Mouse (Mus musculus) heart, embryonic 14.5 days (tissue): ENCODE results near the gene Selenof. TPM values are rescaled to one million over a fixed set of nuclear protein-coding genes. Genes with fewer than 3 reads are reported as not detected.

Experiments
- ATAC-seq: fragments of 200-750 bp; cut with Nextera tagmentation; 2 replicates; pipeline ENCODE4 v1.8.0; 2017; ENCODE audit warnings: low read depth, moderate TSS enrichment; ENCODE audit not compliant: insufficient number of reproducible peaks, insufficient read depth, low FRiP score
- H3K27ac ChIP-seq, 2 experiments: fragments of 200-500 bp in 1 of 2; fragments of 300-500 bp in 1 of 2; sonication (generic) in 1 of 2; replicated peaks in 1 of 2; 2 replicates each; pipeline ENCODE4 v1.5.1; 2012 to 2014; ENCODE audit warnings: low read depth in 2 of 2, low read length in 2 of 2, control low read depth in 1 of 2, mild to moderate bottlenecking in 1 of 2, mixed read lengths in 1 of 2; ENCODE audit not compliant: control insufficient read depth in 1 of 2, insufficient read depth in 1 of 2
- H3K27me3 ChIP-seq: fragments of 300-500 bp; sonication (generic); 2 replicates; pipeline ENCODE4 v1.6.1; 2014; ENCODE audit warnings: mild to moderate bottlenecking, low read length, control low read depth; ENCODE audit not compliant: control insufficient read depth, insufficient read depth
- H3K36me3 ChIP-seq: fragments of 300-500 bp; sonication (generic); 2 replicates; pipeline ENCODE4 v1.6.1; 2014; ENCODE audit warnings: mild to moderate bottlenecking, control low read depth, low read length, mixed read lengths; ENCODE audit not compliant: control insufficient read depth, insufficient read depth
- H3K4me1 ChIP-seq, 2 experiments: fragments of 200-500 bp in 1 of 2; fragments of 300-500 bp in 1 of 2; sonication (generic) in 1 of 2; 2 replicates each; pipeline ENCODE4 v1.6.1; 2012 to 2014; ENCODE audit warnings: low read length in 2 of 2, control low read depth in 1 of 2, mixed read lengths in 1 of 2; ENCODE audit not compliant: control insufficient read depth in 2 of 2, insufficient read depth in 2 of 2
- H3K4me2 ChIP-seq: fragments of 300-500 bp; sonication (generic); 2 replicates; pipeline ENCODE4 v1.6.1; 2014; ENCODE audit warnings: mild to moderate bottlenecking, low read length
- H3K4me3 ChIP-seq, 2 experiments: fragments of 200-500 bp in 1 of 2; fragments of 300-500 bp in 1 of 2; sonication (generic) in 1 of 2; 2 replicates each; pipeline ENCODE4 v1.5.1; 2012 to 2014; ENCODE audit warnings: low read length in 2 of 2, mild to moderate bottlenecking in 2 of 2, control low read depth in 1 of 2, low read depth in 1 of 2, moderate library complexity in 1 of 2; ENCODE audit not compliant: control insufficient read depth in 1 of 2, insufficient read depth in 1 of 2
- H3K9ac ChIP-seq: fragments of 300-500 bp; sonication (generic); 2 replicates; pipeline ENCODE4 v1.6.1; 2014; ENCODE audit warnings: mild to moderate bottlenecking, low read length
- H3K9me3 ChIP-seq: fragments of 300-500 bp; sonication (generic); 2 replicates; pipeline ENCODE4 v1.6.1; 2016; ENCODE audit warnings: low read length, control low read depth; ENCODE audit not compliant: control insufficient read depth
- WGBS: fragments of 180-500 bp; shearing (Covaris S2); extraction: QIAGEN DNeasy Blood & Tissue Kit; methylation state at CpG from one replicate; pipeline ENCODE4 v1.1.7; 2014; 5-methylcytosine and 5-hydroxymethylcytosine counted together
- polyA plus RNA-seq: library from polyadenylated mRNA; unstranded; fragments of >200 nt; fragmentation: Nextera tagmentation; extraction: Ambion mirVana; gene quantifications from 2 replicates; pipeline ENCODE4 v1.2.1, GENCODE M21; 2014

Gene Selenof
- polyA plus RNA-seq, 1 experiment from 2014 or later = 384 TPM

- no peak overlapping the region for H3K27ac ChIP-seq
- H3K36me3 ChIP-seq = peaks cover 56% of the 10 kb centered on the region
- no peak overlapping the region for H3K4me2 ChIP-seq
- peaks cover 15 to 42% of the 10 kb centered on the region in 2 experiments for H3K4me1 ChIP-seq
- no peak for ATAC-seq
- WGBS = 84% methylated on average over 4 of the region's 4 CpGs
- no peaks in the 10 kb centered on the region for H3K27me3 ChIP-seq
- no peak overlapping the region for H3K4me3 ChIP-seq
- H3K9ac ChIP-seq = no peak overlapping the region
- no peaks in the 10 kb centered on the region for H3K9me3 ChIP-seq
These were observed 8.8 kb downstream of the Selenof start for GRCm38 (mm10) chr3:144578921-144579320.

DNA sequence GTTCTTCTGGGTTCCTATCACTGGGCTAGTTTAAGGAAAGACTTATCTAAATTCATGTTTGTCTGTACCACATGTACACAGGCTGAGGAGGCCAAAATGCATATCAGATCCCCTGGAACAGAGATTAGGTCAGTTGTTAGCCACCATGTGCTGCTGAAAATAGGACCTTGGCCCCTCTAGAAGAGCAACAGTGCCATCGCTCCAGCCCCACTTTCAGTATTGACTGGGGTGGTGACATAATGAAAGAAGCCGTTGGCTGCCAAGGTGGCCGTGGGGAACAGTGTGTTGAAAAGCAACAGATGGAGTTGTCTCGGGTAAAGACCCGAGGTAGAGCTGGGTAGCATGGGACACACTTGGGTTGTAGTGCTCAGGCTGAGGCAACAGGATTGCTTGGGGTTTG is 9.7 kb downstream of the Selenof start:
- peak overlapping the region in 1 of 2 experiments; percentile 33; a peak in 1 of 4 replicates for H3K27ac ChIP-seq

GRCm38 (mm10) chr3:144580281-144580680 is 10.2 kb downstream of the Selenof start:
- no peaks in the 10 kb centered on the region for H3K27me3 ChIP-seq
- no peak for ATAC-seq
- H3K36me3 ChIP-seq = peaks cover 48% of the 10 kb centered on the region
- 0 out of 4 replicates have a peak overlapping the region, but pooled peaks of 1 of the 2 experiments have one; percentile 33 for H3K27ac ChIP-seq
- no peak overlapping the region for H3K4me2 ChIP-seq
- H3K9me3 ChIP-seq = no peaks in the 10 kb centered on the region
- H3K4me3 ChIP-seq = no peak overlapping the region
- no peak overlapping the region for H3K9ac ChIP-seq
- 74% methylated on average over 7 of the region's 7 CpGs for WGBS
- peaks cover 12 to 47% of the 10 kb centered on the region in 2 experiments for H3K4me1 ChIP-seq

More for the DNA sequence above, 9.7 kb downstream of the Selenof start:
- H3K9ac ChIP-seq = no peak overlapping the region
- no peaks in the 10 kb centered on the region for H3K27me3 ChIP-seq
- H3K36me3 ChIP-seq = peaks cover 51% of the 10 kb centered on the region
- ATAC-seq = no peak
- H3K4me3 ChIP-seq = no peak overlapping the region
- no peaks in the 10 kb centered on the region for H3K9me3 ChIP-seq
- H3K4me2 ChIP-seq = peak overlapping the region; percentile 16; the same call in 1 of the 2 replicates
- H3K4me1 ChIP-seq = peaks cover 12 to 44% of the 10 kb centered on the region in 2 experiments
- 35% methylated on average over 5 of the region's 5 CpGs for WGBS

DNA sequence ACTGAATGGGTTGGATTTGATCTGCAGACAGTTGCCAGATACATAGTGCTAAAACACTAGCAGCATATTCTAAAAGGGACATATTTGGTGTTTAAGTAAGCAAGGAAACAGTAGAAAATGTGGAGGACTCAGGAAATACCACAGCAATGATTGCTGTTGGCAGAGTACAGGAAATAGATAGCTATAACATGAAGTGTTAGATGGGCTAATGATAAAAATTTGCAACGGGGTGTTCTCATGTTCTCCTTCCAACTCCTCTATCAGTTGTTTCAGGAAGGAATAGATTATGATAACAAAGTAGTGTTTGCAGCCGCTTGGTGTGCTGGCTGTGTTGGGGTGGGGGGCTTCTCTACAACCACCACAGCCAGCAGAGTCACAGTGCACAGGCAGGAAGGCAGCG is 11.7 kb downstream of the Selenof start:
- 34% methylated on average over 3 of the region's 3 CpGs for WGBS
- H3K27me3 ChIP-seq = no peaks in the 10 kb centered on the region
- 0 out of 2 replicates have a peak overlapping the region, but pooled peaks have one; percentile 1 for H3K4me2 ChIP-seq
- H3K9me3 ChIP-seq = no peaks in the 10 kb centered on the region
- H3K4me1 ChIP-seq = peaks cover 16 to 62% of the 10 kb centered on the region in 2 experiments
- H3K27ac ChIP-seq = no peak overlapping the region
- H3K36me3 ChIP-seq = peaks cover 43% of the 10 kb centered on the region
- H3K4me3 ChIP-seq = no peak overlapping the region
- ATAC-seq = no peak
- H3K9ac ChIP-seq = no peak overlapping the region

DNA sequence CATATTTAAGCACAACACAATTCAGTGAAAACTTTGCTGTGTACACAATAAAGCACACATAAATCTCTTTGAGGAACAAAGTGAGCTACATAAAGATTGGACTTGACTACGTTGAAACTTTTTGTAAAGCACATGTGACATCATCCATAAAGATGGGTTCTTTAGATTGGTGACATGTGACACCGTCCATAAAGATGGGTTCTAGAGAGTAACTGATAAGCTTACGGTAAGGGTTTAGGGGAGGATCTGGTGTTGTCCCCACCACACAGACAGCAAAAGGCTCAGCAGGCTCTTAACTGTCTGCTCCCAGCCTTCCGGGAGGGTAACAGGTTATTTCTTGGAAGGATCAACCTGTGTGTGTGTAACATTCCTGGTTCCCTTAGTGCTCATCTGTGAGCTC is 12.2 kb downstream of the Selenof start:
- WGBS = 53% methylated on average over 4 of the region's 4 CpGs
- ATAC-seq = no peak
- H3K27ac ChIP-seq = no peak overlapping the region
- no peak overlapping the region for H3K4me3 ChIP-seq
- no peaks in the 10 kb centered on the region for H3K27me3 ChIP-seq
- H3K4me2 ChIP-seq = no peak overlapping the region
- H3K9me3 ChIP-seq = no peaks in the 10 kb centered on the region
- H3K4me1 ChIP-seq = peaks cover 16 to 62% of the 10 kb centered on the region in 2 experiments
- peaks cover 46% of the 10 kb centered on the region for H3K36me3 ChIP-seq
- no peak overlapping the region for H3K9ac ChIP-seq

GRCm38 (mm10) chr3:144583789-144584188 is 13.7 kb downstream of the Selenof start:
- H3K4me1 ChIP-seq = peaks cover 16 to 61% of the 10 kb centered on the region in 2 experiments
- peak overlapping the region in 1 of 2 experiments; percentile 75; a peak in 1 of 4 replicates for H3K27ac ChIP-seq
- ATAC-seq = no peak

DNA sequence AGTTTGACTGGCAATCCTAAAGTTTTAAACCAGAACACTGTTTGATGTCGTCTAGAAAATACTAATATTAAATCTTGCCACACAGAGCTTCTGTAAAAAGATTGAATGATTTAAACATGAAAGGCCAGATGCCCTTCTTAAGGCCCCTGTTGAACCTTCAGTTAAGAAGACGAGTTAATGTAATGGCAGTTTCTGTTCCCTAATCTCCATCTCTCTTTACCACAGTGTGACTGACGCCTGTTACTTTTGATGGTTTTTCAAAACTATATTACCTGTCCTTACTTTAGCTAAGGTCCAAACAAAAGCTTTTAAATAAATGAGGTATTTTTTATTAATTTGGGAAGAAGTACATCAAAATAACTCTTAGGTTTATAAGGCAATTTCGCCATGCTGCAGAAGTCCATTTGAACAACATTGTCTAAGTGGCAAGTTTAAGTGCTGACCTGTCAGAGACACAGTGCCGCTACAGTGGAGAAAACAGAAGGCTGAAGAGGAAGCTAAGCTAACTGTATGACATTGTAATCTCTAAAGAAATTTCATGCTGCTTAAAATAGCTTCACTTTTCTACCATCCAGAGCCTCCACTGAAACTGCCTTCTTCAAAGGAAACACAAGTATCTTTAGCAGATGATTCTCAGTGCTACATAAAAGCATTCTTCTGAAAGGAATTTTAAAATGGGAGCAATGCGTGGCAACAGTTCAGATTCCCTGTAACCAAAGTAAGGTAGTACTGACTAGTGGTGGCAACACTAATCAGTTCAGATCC is 14.9 kb downstream of the Selenof start:
- H3K27ac ChIP-seq = peak overlapping the region; percentile 75 to 78

More at GRCm38 (mm10) chr3:144583789-144584188, 13.7 kb downstream of the Selenof start:
- H3K4me2 ChIP-seq = no peak overlapping the region
- 64% methylated on average over 5 of the region's 5 CpGs for WGBS
- peaks cover 34% of the 10 kb centered on the region for H3K36me3 ChIP-seq
- H3K4me3 ChIP-seq = no peak overlapping the region
- H3K27me3 ChIP-seq = no peaks in the 10 kb centered on the region
- H3K9ac ChIP-seq = no peak overlapping the region
- H3K9me3 ChIP-seq = no peaks in the 10 kb centered on the region

More for the DNA sequence above, 14.9 kb downstream of the Selenof start:
- ATAC-seq = no peak
- H3K9ac ChIP-seq = no peak overlapping the region; the same call in 1 of the 2 replicates
- H3K4me3 ChIP-seq = no peak overlapping the region
- H3K36me3 ChIP-seq = peaks cover 22% of the 10 kb centered on the region
- 33% methylated on average over 6 of the region's 6 CpGs for WGBS
- H3K4me1 ChIP-seq = peaks cover 11 to 53% of the 10 kb centered on the region in 2 experiments
- H3K4me2 ChIP-seq = peak overlapping the region; percentile 47
- H3K27me3 ChIP-seq = no peaks in the 10 kb centered on the region
- no peaks in the 10 kb centered on the region for H3K9me3 ChIP-seq
